Mouse (Mus musculus): Measurements from ENCODE around the gene Tmod3.
A peak's percentile ranks its signal among the peaks of the same experiment; 100 is the strongest.

The Tmod3 gene

DNA sequence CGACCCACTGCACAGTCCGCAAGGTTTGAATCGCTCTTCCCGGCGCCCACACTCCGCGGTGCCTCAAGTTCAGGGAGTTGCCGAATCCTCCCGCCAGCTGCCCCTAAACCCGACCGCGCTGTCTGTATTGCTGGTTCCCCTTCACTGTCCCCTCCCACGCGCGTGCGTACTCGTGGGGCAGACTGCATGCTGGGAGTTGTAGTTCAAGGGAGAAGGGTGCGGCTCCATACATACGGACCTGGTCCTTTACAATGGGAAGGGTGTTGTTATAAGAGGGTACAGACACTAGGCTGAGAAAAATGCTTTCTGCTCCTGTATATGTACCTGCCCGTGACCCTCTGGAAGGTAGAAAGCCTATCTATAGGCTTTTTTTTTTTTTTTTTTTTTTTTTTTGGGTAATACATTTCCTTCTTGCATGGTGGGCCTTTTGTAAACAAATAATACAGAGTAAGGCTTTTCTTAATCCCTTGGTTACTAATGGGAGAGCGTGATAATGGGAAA lies at the start of gene Tmod3:
TSS of gene Tmod3 (minus strand) at position 146 of the 501 bp plus-strand sequence.
- DNase-seq (ENCODE audit: low read depth, low spot score), result peak; percentile 87

DNA sequence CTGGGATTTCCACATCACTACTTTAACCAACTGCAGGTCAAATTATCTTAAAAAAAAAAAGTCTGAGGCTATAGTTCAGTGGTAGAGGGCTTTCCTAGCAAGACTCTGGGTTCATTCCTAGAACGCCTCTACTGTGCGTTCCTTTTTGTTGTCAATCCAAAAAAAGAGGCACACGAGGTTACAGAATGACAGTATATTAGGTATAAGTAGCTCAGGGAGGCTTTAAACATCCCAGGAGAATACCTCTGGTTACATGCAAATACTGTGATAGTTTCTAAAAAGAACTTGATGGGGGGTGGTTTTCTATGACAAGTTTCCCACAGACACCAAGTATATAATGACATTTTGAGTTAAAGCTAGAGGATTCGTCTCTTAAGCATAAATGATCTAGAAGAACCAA lies 48.0 kb upstream of the Tmod3 start:
- DNase-seq (ENCODE audit: low read depth, low spot score), result no peak

DNA sequence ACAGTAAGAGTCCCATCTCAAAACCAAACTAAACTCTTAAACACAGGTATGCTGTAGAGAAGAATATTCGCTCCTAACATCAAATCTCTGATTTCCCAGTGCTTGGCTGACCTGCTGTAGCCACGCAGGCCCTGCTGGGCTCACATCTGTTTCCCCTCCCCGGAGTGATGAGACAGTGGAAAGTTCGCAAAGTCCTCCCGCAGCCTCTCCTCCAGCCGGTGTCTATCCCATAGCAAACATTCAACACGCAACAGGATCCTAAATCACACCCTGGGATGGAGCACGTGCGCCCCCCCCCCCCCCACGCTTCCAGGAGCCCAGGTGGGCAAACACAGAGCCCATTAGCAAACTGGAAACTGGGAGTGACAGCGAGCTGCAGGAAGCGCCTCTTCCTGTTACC lies 42.1 kb upstream of the Tmod3 start:
- DNase-seq (ENCODE audit: low read depth, low spot score), result no peak

DNA sequence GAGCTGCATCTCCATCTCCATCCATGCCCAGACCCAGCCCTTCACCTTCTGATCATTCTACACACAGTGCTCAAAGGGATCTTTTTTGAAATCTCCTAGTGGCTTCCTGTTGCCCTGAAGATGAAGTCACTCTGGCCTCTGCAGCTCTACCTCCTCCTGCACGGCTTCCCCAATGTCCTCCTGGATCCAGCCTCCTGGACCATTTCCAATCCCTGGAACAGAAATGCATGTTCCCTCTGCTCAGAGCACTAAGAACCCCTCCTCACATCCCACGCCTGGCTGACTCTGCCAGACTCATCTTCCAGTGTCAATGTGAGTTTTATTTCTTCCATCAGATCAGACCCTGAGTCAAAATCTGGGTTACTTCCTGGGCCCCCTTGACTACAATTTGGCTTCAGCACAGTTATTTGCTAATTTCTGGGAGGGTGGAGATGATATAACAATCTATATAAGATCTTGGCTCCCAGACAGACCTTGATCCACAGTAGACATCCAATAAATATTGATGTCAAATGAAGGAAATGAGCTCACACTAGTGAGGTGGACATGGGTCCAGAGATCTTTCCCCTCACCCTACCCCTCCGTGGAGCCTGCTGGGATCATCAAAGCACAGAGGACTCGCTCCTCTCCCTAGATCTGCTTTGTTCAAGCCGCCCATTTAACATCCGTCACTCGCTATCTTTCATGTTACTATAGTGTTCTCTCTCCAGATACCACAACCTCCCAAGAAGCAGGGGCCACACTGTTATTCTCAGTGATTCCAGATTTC lies 40.9 kb upstream of the Tmod3 start:
- DNase-seq (ENCODE audit: low read depth, low spot score), result no peak

DNA sequence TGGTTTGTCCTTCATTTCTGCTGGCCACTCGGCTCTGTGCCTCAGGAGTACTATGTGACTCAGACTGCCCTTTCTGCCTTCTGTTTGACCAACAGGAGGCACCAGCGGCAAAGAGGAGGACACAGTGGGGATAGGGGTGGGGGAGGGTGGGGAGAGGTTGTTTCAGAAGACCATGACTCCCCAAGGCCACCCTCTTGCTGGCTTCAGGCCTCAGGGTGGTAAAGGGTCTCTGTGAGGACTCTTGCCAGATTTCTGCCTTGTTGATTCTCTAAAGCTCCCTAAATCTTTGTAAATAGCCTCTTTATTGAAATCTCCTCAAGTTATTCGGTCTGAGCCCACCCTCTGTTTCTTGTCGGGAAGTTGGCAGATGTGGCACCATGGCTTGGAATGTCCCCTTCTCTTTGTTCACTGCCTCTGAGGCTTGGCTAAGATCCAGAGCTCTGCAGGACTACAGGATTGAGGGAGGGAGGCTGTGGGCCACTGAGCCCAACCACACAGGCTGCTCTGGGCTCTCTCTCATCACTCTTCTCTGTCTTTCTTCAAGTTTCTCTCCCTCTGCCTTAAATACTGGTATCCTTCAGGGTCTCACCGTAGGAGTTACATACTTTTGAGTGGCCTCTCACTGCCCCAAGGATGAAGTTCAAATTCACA lies 39.9 kb upstream of the Tmod3 start:
- DNase-seq (ENCODE audit: low read depth, low spot score), result no peak

DNA sequence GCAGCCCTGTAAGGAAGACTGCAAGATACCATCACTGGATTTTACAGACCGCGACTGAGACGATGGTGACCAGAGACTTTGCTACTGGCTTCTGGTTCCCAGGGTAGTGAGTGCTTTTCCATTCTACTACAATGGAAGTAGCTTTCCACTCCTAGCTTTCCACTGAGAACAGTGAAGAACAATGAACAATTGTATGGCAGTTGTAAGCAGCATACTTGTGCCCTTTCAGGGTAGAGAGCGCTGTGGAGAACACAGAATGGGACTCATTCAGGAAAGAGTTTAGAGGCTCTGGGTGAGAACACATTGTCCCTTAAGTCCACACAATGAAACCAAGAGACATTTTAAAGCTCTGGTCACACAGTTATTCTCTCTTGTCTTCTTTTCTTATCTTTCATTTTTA lies 38.1 kb upstream of the Tmod3 start:
- no peak for DNase-seq (ENCODE audit: low read depth, low spot score)

DNA sequence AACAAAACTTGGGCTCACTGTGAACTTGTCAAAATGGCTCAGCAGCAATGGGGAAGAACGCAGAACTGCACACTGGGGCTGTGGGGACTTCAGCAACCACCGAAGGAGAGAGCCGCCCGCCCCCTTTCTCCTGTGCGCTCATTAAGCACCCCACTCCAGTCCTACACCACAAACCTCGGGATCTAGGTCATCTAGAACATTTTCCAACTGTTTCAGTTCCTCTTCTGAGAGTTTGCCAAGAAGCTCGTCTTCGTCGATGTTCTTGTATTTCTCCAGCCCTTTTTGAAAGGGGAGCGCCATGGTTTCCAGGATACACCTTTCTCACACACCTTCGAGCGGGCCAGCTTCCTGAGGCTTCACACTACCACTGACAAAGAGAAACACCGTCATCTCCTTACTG lies 37.6 kb upstream of the Tmod3 start:
- no peak for DNase-seq (ENCODE audit: low read depth, low spot score)

DNA sequence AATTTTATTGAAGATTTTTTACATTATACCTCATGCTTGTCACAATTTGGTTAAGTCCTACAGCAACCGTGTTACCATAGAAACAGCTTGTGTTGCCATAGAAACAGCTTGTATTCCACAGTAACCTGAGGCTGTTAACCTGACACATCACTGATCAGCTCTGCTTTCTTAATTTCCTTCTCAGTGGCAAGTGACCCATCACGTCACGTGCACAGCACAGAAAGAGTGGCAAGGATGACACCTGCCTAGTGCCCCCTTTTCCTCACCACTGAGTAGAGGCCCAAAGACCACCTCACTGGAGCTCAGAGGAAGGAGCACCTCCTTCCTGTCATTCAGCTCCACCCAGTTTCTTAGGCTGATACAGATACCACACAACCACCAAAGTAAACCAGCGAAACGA lies 34.0 kb upstream of the Tmod3 start:
- DNase-seq (ENCODE audit: low read depth, low spot score), result no peak

DNA sequence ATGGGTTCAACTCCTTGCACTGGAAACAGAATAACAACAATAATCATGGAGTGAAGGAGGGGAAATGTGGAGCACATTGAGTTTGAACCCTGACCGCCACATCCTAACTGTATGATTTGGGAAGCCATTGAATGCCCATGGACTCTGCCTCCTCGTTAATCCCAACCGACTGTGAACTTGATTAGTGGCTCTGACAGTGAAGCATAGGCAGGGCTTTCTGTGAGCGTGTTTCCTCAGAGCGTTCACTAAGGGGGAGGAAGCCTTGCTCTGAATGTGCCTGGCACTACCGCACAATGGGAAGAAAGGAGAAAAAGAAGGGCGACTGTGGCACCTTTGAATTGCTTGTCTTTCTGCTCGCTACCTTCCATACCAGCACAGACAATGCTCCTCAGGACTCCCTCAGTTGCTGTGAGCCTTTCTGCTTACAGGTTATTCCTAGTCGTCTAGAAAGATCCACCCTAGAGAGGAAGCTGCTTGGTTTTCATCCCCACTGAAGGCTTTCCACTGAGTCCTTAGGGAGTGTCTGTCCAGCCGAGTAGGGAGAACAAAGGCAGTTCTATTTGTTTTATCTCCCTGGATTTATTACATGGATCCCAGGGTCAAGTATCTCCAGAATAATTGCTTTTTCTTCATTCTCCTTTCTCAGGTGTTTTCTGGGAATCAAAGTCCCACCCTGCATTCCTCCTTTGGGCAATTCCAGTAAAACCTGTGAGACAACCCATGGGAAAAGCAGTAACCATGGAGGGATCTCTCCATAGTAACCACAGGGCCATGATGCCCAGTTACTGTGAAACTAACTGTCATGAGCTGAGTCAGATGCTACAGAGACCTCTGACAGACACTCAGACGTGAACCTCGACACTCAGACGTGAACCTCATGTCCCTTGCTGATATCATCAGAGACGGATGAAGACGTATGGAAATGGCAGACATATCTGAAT lies 30.7 kb upstream of the Tmod3 start:
- no peak for DNase-seq (ENCODE audit: low read depth, low spot score)

DNA sequence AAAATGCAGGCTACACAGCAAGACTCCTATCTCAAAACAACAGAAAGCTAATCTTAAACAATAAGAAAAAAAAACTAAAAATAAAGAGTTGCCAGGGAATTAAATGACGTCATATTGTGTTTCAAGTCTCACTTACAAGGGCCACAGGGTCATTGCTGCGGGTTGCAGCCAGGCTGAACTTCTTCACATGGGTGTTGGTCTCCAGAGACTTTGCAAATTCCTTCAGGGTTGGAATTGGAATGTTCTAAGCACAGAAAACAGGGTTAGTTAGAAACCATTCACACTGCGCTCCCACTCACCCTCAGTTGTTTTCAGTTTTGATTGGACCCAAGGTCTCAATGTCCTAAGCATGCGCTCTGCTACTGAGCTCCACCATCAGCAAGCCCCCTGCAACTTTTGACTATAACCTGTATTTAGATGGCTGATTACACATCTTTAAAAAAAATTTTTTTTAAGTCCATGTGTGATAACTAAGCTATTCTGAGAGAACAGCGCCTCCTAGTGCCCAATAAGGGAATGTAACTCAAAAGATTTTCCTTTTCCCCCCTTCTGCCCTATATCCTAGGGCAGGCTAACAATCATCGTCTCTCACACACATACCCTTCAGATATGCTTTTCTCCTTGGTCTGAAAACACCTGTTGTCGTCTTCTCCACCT lies 22.4 kb upstream of the Tmod3 start:
- peak; percentile 37 for DNase-seq (ENCODE audit: low read depth, low spot score)

DNA sequence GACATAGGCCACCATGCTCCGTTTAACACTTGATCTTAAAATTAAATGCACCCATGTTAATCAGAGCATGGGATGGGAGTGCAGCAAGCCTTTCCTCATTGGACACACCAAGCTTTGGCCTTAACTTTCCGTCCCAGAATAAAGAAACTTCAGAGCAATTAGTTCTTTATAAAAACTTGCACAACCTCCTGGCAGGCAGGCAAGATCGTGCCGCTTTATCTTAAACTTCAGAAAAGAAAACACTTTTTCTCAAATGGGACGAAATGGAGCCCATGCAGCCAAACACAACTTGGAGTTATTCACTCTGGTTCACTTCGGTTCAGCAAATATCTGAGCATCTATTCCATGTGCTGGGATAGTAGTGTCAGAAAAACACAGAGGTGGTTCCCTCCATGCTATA lies 19.9 kb upstream of the Tmod3 start:
- no peak for DNase-seq (ENCODE audit: low read depth, low spot score)

DNA sequence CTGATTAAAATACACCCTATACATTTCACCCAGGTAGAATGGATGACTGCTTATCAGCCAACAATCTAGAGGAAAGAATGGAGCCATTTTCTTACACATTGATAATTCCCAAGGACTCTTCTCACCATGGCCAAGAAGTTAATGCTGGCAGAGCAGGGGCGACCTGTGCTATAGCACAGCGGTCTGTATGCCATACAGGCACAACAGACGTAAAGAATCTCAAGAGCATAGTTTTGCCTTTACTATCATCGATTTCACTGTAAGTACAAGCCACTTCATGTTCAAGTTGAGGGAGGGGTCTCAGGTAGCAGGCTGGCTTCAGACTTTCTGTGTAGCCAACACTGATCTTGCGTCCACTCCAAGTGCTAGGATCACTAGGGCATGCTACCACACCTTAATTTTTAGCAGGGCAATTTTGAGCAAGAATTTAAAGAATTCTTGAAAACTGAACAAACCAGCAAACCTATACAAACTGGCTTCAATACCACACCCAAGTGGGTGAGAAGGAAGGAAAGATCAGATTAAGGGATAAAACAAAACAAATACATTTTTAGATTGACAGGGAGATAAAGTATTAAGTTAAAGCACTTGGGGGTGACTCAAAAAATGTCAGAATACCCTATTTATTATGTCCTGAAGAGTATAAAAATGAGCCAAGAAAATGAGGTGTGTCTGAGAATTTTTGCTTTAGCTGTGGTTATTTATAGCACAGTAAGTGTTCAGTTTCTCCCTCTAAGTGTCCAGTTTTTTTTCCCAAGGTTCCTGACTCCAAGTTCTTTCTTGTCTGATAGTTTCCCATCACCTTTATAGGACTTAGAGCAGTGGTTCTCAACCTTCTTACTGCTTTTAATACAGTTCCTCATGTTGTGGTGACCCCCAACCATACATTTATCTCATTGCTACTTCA lies 11.8 kb upstream of the Tmod3 start:
- no peak for DNase-seq (ENCODE audit: low read depth, low spot score)

DNA sequence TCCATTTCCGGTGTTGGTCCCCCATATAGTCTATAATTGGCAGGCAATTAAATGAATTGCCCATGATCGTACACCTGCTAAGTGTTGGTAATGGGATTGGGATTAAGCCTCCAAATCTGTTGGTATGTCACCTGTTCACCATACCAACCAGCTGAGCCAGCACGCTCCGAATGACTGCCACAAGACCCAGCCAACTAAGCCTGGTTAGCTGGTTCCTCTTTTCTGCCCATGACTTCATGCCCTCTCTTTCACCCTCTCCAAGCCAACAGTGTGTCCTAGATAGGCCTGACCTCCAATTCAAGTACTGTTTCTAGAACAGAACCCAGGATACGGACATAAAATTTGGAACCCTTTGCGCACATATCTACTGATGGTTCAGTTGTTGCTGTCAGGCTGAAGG lies 8.9 kb upstream of the Tmod3 start:
- DNase-seq (ENCODE audit: low read depth, low spot score), result no peak

DNA sequence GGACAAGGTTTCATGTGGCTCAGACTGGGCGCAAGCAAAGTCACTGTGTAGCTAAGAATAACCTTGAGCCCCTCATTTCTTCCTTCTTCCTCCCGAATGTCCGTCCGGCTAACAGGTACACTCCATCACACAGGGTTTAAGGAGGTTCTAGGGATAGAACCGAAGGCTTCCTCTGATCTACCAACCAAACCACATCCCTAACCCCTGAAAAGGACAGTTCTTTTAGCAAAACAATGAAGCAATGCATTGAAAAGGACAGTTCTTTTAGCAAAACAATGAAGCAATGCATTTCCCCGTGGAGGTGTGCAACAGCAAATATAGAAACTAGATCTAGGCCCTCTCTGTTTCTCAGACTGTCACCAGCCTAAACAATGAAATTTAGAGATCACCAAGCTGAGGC lies 5.4 kb upstream of the Tmod3 start:
- DNase-seq (ENCODE audit: low read depth, low spot score), result no peak

DNA sequence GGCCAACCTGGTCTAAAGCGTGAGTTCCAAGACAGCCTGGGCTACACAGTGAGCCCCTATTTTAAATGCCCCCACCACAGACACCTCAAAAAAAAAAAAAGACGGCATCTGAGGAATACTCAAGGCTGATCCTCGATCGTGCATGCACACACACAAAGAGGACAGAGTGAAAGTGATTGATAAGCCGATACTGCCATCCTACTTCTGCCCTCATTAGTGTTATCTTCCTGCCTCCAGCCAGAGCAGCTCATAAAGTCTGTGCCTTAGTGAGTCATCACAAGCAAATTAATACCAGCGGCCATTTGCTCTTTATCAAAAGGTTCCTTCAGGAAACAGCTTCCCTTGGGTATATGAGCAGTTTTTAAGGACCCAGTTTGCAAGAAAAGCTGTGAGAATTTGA lies 4.2 kb upstream of the Tmod3 start:
- DNase-seq (ENCODE audit: low read depth, low spot score), result no peak

DNA sequence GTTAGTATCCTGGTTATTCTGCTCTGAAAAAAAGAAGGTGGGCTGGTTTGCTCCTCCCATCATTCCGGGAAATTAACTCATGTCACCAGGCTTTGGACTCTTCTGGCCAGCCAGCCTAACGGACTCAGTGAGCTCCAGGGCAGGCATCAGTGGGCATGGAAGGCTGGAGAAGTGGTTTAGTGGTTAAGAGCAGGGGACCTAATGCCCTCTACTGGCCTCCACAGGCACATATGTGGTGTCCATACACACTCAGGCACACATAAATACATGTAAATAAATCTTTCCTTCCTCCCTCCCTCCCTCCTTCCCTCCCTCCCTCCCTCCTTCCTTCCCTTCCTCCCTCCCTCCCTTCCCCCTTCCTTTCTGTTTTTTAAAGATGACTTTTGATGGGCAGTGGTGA lies 3.7 kb upstream of the Tmod3 start:
- no peak for DNase-seq (ENCODE audit: low read depth, low spot score)

DNA sequence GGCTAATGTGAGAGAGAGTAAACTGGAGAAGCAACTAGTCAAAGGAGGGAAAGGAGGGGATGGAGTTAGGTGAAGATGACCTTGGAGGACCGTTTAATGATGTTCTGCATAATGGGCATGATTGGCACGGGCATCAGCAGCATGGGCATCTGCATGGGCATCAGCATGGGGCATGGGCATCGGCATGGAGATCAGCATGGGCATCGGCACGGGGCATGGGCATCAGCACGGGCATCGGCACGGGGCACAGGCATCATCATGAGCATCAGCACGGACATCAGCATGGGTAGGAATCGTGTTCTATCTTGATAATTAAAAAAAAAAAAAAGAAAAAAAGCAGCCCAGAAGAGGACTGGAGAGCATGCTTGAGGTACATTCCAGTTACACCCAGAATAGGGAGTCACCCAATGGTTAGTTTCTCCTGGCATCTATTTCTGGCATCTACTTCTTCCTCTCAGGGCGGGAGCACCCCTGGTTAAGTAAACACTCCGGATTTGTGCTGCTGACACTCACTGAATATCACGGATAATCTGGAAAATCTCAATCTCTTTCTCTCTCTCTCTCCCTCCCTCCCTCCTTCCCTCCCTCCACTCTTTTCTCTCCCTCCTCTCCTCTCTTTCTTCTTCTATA lies 1.7 kb upstream of the Tmod3 start:
- DNase-seq (ENCODE audit: low read depth, low spot score), result no peak

DNA sequence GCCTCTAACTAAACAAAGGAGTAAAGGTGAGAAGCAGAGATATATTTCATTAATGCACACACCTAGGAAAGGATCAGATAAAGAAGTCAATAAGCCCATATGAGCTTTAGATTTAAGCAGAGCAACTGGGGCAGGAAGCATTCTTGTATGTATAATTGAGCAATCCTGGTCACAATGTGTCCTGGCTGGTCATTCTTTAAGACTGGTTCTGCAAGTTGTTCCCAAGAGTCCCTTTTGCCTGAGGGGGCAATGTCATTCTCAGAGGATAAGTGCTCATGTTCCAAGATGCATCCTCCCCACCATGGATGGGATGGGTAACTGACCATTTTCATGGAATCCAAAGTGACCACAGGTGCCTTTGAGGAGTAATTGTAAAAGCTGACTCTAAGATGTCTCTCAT lies 896 bp upstream of the Tmod3 start:
- DNase-seq (ENCODE audit: low read depth, low spot score), result no peak

DNA sequence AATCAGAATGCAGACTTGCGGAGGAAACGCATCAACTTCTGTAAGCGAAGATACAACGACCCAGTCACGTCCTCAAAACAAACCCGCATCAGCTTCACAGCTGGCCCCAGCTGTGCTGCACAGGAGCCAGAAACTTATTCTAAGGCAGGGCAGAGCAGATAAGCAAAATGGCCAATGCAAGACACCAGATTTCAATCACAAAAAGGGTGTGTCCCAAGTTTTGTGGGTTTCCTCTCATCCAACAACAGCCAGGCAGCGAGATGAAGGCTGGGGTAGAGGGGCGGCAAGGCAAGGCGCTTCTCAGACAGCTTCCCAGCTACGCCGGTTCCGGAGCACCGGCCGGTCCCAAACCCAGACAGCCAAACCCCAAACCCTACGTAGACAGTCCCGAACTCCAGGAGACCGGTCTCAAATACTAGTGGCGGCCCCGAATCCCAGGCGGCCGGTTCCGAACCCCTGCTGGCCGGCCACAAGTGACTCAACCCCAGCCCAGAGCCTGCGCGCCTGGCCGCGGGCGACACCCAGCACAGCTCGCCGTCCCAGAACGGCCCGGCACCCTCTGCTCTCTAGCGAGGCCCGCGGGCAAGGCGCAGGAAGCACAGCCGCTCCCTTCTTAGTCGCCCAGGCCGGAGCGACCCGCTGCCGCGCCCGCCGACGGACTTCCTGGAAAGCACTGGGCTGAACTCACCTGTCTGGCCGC lies 495 bp downstream of the Tmod3 start:
- DNase-seq (ENCODE audit: low read depth, low spot score), result peak; percentile 63

DNA sequence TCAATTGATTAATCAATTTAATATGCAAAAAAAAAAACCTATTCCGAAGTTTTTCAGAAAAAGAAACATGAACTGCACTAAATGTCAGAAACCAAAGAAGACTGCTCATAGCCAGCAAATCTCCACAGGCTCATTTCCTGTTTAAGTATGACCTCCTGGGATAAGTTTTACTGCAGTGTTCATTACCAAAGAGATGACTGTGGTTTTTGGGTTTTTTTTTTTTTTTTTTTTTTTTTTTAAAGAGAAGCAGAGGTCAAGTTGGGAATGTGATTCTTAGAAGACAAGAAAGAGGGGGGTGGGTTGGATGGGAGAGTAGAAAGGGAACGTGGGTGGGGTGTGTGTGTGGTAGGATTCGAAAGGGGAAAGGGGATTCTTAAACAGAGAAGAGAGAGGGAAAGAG lies 1.1 kb downstream of the Tmod3 start:
- no peak for DNase-seq (ENCODE audit: low read depth, low spot score)

Measured in c-Kit-negative CD71-positive TER-119-positive erythroid progenitor cells, embryonic 14.5 days (primary cell).